Mouse (Mus musculus): ENCODE measurements around the gene Trmt10b.

- no peak for TF ChIP-seq CTCF (IDR thresholded peaks at IDR 0.05; ENCODE audit: low read depth, low read length)
- no peak for TF ChIP-seq TAL1 (conservative IDR thresholded peaks at IDR 0.05; ENCODE audit: low read depth, low read length)
These were observed 59.7 kb downstream of the Trmt10b start for GRCm38 (mm10) chr4:45356653-45357052.

All from G1E (cell line).